Mouse (Mus musculus) lung, embryonic 14.5 days (tissue): Measurements from ENCODE around the gene Ccp110. TPM values are rescaled to one million over a fixed set of nuclear protein-coding genes. Genes with fewer than 3 reads are reported as not detected.

ENCODE experiments used
- ATAC-seq: fragments of 200-750 bp; cut with Nextera tagmentation; 2 replicates; pipeline ENCODE4 v1.8.0; 2017; ENCODE audit warnings: mild to moderate bottlenecking, moderate TSS enrichment, moderate library complexity; ENCODE audit not compliant: insufficient read depth
- DNase-seq: peaks from one replicate; pipeline ENCODE4 v3.0.0-alpha.2; 2015
- H3K27ac ChIP-seq: fragments of 300-500 bp; sonication (generic); 2 replicates; pipeline ENCODE4 v1.5.1; 2014; ENCODE audit warnings: low read depth, mild to moderate bottlenecking, moderate library complexity
- H3K27me3 ChIP-seq: fragments of 300-500 bp; sonication (generic); 2 replicates; pipeline ENCODE4 v1.6.1; 2014; ENCODE audit warnings: low read length, control low read depth; ENCODE audit not compliant: insufficient read depth
- H3K36me3 ChIP-seq: fragments of 300-500 bp; sonication (generic); 2 replicates; pipeline ENCODE4 v1.6.1; 2014; ENCODE audit warnings: control low read depth; ENCODE audit not compliant: insufficient read depth
- H3K4me1 ChIP-seq: fragments of 300-500 bp; sonication (generic); 2 replicates; pipeline ENCODE4 v1.6.1; 2014; ENCODE audit warnings: antibody characterized with exemption, control low read depth; ENCODE audit not compliant: insufficient read depth
- H3K4me2 ChIP-seq: fragments of 300-500 bp; sonication (generic); 2 replicates; pipeline ENCODE4 v1.6.1; 2014; ENCODE audit warnings: mild to moderate bottlenecking
- H3K4me3 ChIP-seq: fragments of 300-500 bp; sonication (generic); 2 replicates; pipeline ENCODE4 v1.5.1; 2014; ENCODE audit warnings: low read depth, low read length
- H3K9ac ChIP-seq: fragments of 300-500 bp; sonication (generic); 2 replicates; pipeline ENCODE4 v1.6.1; 2014
- H3K9me3 ChIP-seq: fragments of 300-500 bp; sonication (generic); 2 replicates; pipeline ENCODE4 v1.6.1; 2016; ENCODE audit warnings: low read depth, low read length, control low read depth
- CTCF ChIP-seq: IDR thresholded peaks from 2 replicates; pipeline ENCODE4 v1.5.1; 2016; ENCODE audit warnings: antibody characterized with exemption, low read depth
- WGBS: fragments of 180-500 bp; shearing (Covaris S2); extraction: QIAGEN DNeasy Blood & Tissue Kit; methylation state at CpG from one replicate; pipeline ENCODE4 v1.1.7; 2014; 5-methylcytosine and 5-hydroxymethylcytosine counted together
- polyA plus RNA-seq: library from polyadenylated mRNA; unstranded; fragments of >200 nt; fragmentation: Nextera tagmentation; extraction: Ambion mirVana; gene quantifications from 2 replicates; pipeline ENCODE4 v1.2.1, GENCODE M21; 2014

Ccp110 gene
- polyA plus RNA-seq, 1 experiment from 2014 or later: 13.5 TPM

DNA sequence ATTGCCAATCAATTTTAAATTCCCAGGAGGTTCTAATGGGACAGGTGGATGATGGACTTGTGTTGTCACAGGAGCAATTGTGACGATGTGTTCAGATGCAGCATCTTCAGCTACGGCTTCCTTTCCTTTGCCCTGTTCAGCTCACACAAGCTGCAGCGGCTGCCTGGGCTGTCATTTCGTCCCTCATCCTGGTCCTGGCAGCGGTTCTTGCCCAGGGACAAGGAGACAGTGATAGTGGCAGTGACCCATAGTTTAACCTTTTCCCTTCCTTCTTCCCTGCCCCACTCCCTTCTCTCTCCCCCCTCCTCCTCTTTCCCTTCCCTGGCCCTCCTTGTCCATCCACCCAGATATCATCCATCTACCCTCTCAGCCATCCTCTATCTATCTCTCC, 54.5 kb downstream of the Ccp110 start:
- H3K9me3 ChIP-seq: no peaks in the 10 kb centered on the region
- no peak for ATAC-seq
- no peak for DNase-seq
- H3K27ac ChIP-seq: no peak overlapping the region
- H3K36me3 ChIP-seq: peaks cover 26% of the 10 kb centered on the region; the same call in 1 of the 2 replicates
- no peaks in the 10 kb centered on the region for H3K27me3 ChIP-seq
- H3K4me2 ChIP-seq: no peak overlapping the region
- TF ChIP-seq CTCF: no peak
- no peak overlapping the region for H3K9ac ChIP-seq
- 65% methylated on average over 5 of the region's 5 CpGs for WGBS
- no peaks in the 10 kb centered on the region for H3K4me1 ChIP-seq
- H3K4me3 ChIP-seq: no peak overlapping the region

DNA sequence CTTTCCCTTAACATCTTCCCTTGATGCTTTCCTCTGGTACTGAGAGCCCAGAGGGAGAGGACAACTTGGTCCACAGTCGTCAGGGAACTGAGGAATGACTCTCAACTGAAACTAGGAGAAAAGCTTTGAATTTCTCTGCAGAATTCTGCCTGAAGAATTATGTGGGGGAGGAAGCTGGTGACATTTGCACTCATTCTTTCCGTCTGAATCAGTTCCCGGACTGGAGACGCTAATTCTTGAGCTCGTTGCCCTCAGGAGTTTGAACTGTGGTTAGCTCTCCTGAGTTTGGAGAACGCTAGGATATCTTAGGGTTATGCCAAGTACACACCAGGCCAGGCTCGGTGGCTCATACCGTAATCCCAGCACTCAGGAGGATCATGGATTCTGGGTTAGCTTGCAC, 56.9 kb downstream of the Ccp110 start:
- Histone ChIP-seq H3K9ac (no peak overlapping the region), H3K4me1 (no peaks in the 10 kb centered on the region), H3K36me3 (peaks cover 12% of the 10 kb centered on the region; the same call in 1 of the 2 replicates), H3K4me3 (no peak overlapping the region), H3K9me3 (no peaks in the 10 kb centered on the region), H3K27ac (peak overlapping the region; percentile 7; the same call in 1 of the 2 replicates), H3K27me3 (no peaks in the 10 kb centered on the region), H3K4me2 (no peak overlapping the region)
- DNase-seq (peak; percentile 23), ATAC-seq (no peak)
- WGBS: 31% methylated on average over 8 of the region's 8 CpGs
- no peak for TF ChIP-seq CTCF

DNA sequence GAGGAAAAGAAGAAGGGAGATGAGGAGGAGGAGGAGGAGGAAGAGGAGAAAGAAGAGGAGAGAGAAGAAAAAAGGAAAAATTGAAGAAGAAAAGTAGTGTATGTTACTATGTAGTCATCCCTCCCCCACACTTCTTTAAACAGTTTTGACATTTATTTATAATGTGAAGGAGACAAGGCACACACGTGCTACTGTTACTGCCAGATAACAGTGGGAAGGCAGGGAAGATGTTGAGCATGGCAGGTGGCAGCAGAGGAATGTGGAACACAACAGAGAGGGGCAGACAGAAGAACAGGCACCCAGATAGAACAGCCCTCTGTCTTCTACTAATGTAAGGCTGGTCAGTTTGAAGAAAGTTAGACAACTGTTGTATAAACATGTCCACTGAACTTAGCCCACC, 57.3 kb downstream of the Ccp110 start:
- ATAC-seq (peak; percentile 37; the same call in 1 of the 2 replicates), DNase-seq (peak; percentile 52)
- no peak for TF ChIP-seq CTCF
- no peak overlapping the region for H3K27ac ChIP-seq
- H3K4me2 ChIP-seq: no peak overlapping the region
- H3K9ac ChIP-seq: no peak overlapping the region
- no peaks in the 10 kb centered on the region for H3K4me1 ChIP-seq
- no peak overlapping the region for H3K4me3 ChIP-seq
- WGBS: 9% methylated on average over 1 of the region's 1 CpGs
- peaks cover 12% of the 10 kb centered on the region; the same call in 1 of the 2 replicates for H3K36me3 ChIP-seq
- H3K9me3 ChIP-seq: no peaks in the 10 kb centered on the region
- H3K27me3 ChIP-seq: no peaks in the 10 kb centered on the region

DNA sequence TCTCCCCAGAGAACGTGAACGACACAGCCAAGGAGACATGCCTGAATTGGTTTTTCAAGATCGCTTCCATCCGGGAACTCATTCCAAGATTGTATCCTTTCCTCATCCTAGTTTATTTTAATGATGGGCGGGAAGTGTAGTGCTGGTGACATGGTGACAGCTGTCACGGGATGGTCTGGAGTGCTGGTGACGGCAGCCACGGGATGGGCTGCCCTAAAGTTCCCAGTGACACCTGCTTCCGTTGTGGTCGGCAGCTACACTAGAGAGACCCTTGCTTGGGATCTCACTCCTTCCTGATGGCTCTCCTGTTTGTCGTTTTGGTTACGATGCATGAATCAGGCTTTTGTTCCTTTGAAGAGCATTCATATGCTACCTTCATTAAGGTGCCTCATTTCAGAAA, 60.7 kb downstream of the Ccp110 start:
- TF ChIP-seq CTCF: no peak
- Histone ChIP-seq H3K27ac (no peak overlapping the region), H3K9ac (no peak overlapping the region), H3K36me3 (peaks cover 15% of the 10 kb centered on the region; the same call in 1 of the 2 replicates), H3K4me1 (no peaks in the 10 kb centered on the region), H3K27me3 (no peaks in the 10 kb centered on the region), H3K4me2 (no peak overlapping the region), H3K9me3 (no peaks in the 10 kb centered on the region), H3K4me3 (no peak overlapping the region)
- ATAC-seq: no peak
- peak; percentile 30 for DNase-seq
- WGBS: 53% methylated on average over 12 of the region's 12 CpGs

DNA sequence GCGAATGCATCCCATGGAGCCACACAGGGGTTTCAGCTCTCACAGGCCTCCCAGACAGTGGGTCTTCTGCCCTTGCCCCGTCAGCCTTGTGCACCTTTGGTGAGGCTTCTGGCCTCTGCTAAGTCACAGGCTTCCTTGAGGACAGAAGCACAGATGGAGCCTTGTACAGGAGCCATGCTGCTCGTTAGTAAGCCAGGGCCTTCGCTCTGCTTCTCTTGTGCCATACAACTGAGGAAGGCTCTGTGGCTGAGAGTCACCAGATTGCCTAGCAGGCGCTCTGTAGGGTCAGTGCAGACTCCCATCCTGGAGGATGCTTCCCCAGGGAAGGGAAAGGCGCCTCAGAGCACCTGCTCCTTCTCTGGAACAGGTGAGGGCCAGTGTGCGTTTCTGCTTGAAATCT, 63.6 kb downstream of the Ccp110 start:
- 87% methylated on average over 7 of the region's 7 CpGs for WGBS
- ATAC-seq: no peak
- H3K36me3 ChIP-seq: peaks cover 21% of the 10 kb centered on the region; the same call in 1 of the 2 replicates

DNA sequence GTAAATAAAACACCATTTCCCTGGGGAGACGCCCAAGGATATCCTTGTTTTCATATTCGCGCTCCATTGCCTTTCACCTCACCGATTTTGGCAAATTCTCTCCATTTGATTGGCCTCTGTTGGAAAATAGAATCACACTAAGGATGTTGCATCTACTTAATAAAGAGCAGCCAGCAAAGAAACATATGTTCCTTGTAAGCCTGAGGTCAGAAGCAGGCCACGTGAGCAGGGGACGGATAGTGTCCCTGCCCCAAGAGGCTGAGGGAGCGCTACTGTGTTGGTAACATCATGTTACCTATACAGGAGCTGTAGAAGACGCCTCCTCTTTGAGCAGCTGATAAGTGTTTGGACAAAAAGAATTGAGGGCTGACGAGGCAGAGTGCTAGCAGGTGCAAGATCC, 64.1 kb downstream of the Ccp110 start:
- Histone ChIP-seq H3K4me3 (no peak overlapping the region), H3K9ac (no peak overlapping the region), H3K27ac (no peak overlapping the region), H3K9me3 (no peaks in the 10 kb centered on the region), H3K4me2 (no peak overlapping the region), H3K4me1 (no peaks in the 10 kb centered on the region), H3K36me3 (peaks cover 21% of the 10 kb centered on the region; the same call in 1 of the 2 replicates), H3K27me3 (no peaks in the 10 kb centered on the region)
- WGBS: 73% methylated on average over 9 of the region's 9 CpGs
- no peak for ATAC-seq
- DNase-seq: no peak
- TF ChIP-seq CTCF: no peak

More for the DNA sequence above, 63.6 kb downstream of the Ccp110 start:
- Histone ChIP-seq H3K9ac (no peak overlapping the region), H3K27me3 (no peaks in the 10 kb centered on the region), H3K4me3 (no peak overlapping the region), H3K9me3 (no peaks in the 10 kb centered on the region), H3K4me2 (no peak overlapping the region), H3K27ac (no peak overlapping the region), H3K4me1 (no peaks in the 10 kb centered on the region)
- no peak for TF ChIP-seq CTCF
- no peak for DNase-seq

DNA sequence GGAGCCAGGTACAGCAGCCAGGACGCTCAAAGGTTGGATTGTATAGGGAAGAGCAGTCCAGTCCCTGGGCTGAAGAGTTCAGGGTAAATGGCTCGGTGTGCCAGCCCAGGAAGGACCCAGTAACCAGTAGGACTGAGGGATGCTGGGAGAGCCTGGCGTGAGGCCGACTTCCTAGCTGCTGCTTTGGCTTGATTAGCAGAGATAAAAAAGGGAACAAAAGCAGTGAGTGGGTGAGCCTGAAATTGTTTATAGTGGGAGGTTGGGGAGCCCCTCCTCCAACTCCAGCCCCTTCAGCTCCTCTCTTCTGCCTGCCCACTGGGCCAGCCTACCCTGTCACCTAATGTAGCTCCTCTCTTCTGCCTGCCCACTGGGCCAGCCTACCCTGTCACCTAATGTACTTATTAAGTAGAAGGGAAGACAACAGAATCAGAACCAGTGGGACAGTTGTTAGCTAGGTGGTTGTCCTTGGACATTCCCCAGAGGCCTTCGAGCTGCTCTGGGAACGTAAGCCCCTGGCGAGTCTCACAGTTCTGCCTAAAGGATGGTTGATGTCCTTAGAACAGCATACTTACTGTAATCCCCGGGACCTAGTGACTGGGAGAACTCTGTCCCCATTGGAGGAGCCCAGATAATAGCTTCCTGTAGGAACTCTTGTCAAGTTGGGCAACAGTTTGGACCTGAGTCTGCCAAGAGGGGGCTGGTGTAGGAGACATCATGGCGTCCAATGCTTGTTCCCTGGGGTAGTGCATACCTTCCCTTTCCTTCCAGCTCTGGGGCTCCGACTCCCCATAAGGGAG, 65.4 kb downstream of the Ccp110 start:
- no peak overlapping the region for H3K4me3 ChIP-seq
- no peaks in the 10 kb centered on the region for H3K4me1 ChIP-seq
- H3K9ac ChIP-seq: no peak overlapping the region
- no peak overlapping the region for H3K4me2 ChIP-seq
- no peak for TF ChIP-seq CTCF
- 68% methylated on average over 10 of the region's 10 CpGs for WGBS
- H3K27me3 ChIP-seq: no peaks in the 10 kb centered on the region
- H3K9me3 ChIP-seq: no peaks in the 10 kb centered on the region
- H3K36me3 ChIP-seq: peaks cover 18% of the 10 kb centered on the region; the same call in 1 of the 2 replicates
- DNase-seq (peak; percentile 61), ATAC-seq (peak; percentile 63; the same call in 1 of the 2 replicates)
- no peak overlapping the region for H3K27ac ChIP-seq
